Mouse (Mus musculus) liver, embryonic 15.5 days (tissue): Measurements from ENCODE around the gene Pank4. TPM values are rescaled to one million over a fixed set of nuclear protein-coding genes. Genes with fewer than 3 reads are reported as not detected.

Experiments used
- ATAC-seq: fragments of 200-750 bp; cut with Nextera tagmentation; 2 replicates; pipeline ENCODE4 v1.8.0; 2017; ENCODE audit warnings: moderate number of reproducible peaks, mild to moderate bottlenecking, moderate library complexity; ENCODE audit not compliant: insufficient read depth
- H3K27ac ChIP-seq: fragments of 300-500 bp; sonication (generic); replicated peaks from 2 replicates; pipeline ENCODE4 v1.5.1; 2015; ENCODE audit warnings: mild to moderate bottlenecking, inconsistent platforms
- H3K27me3 ChIP-seq: fragments of 300-500 bp; sonication (generic); 2 replicates; pipeline ENCODE4 v1.6.1; 2015; ENCODE audit warnings: mild to moderate bottlenecking, inconsistent platforms
- H3K36me3 ChIP-seq: fragments of 300-500 bp; sonication (generic); replicated peaks from 2 replicates; pipeline ENCODE4 v1.6.1; 2015; ENCODE audit warnings: moderate library complexity, mild to moderate bottlenecking, inconsistent platforms
- H3K4me1 ChIP-seq: fragments of 300-500 bp; sonication (generic); replicated peaks from 2 replicates; pipeline ENCODE4 v1.6.1; 2015; ENCODE audit warnings: inconsistent platforms
- H3K4me2 ChIP-seq: fragments of 300-500 bp; sonication (generic); 2 replicates; pipeline ENCODE4 v1.6.1; 2015; ENCODE audit warnings: moderate library complexity, mild to moderate bottlenecking, inconsistent platforms
- H3K4me3 ChIP-seq: fragments of 300-500 bp; sonication (generic); replicated peaks from 2 replicates; pipeline ENCODE4 v1.5.1; 2015; ENCODE audit warnings: mild to moderate bottlenecking, inconsistent platforms
- H3K9ac ChIP-seq: fragments of 300-500 bp; sonication (generic); 2 replicates; pipeline ENCODE4 v1.6.1; 2015; ENCODE audit warnings: moderate library complexity, mild to moderate bottlenecking, inconsistent platforms
- H3K9me3 ChIP-seq: fragments of 300-500 bp; sonication (generic); replicated peaks from 2 replicates; pipeline ENCODE4 v1.6.1; 2016; ENCODE audit warnings: inconsistent platforms
- WGBS: fragments of 180-500 bp; shearing (Covaris S2); methylation state at CpG from one replicate; pipeline ENCODE4 v1.1.7; 2015; ENCODE audit warnings: mixed read lengths; ENCODE audit not compliant: insufficient replicate concordance; 5-methylcytosine and 5-hydroxymethylcytosine counted together
- polyA plus RNA-seq: library from polyadenylated mRNA; unstranded; fragments of >200 nt; fragmentation: Nextera tagmentation; extraction: Ambion mirVana; gene quantifications from 2 replicates; pipeline ENCODE4 v1.2.1, GENCODE M21; 2015

Gene Pank4
- polyA plus RNA-seq, 1 experiment from 2014 or later, result 21.7 TPM

DNA sequence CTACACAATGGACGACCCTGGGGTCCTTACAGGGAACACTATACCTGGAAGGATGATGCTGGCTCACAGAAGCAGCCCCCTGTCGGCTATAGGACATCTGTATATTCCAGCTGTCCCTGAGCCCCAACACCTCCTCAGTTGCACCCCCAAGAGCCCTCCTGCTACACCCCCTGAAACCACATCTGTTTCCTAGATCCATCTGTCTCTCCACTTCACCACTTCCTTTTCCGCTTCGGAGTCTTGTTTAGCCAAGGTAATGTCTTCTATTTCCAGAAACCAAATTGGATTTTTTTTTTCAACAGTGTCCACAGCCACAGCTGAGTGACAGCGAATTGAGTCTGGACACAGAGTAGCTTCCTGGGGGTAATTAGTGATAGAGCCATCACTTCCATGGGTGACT lies 35.5 kb downstream of the Pank4 start:
- no peak for ATAC-seq

DNA sequence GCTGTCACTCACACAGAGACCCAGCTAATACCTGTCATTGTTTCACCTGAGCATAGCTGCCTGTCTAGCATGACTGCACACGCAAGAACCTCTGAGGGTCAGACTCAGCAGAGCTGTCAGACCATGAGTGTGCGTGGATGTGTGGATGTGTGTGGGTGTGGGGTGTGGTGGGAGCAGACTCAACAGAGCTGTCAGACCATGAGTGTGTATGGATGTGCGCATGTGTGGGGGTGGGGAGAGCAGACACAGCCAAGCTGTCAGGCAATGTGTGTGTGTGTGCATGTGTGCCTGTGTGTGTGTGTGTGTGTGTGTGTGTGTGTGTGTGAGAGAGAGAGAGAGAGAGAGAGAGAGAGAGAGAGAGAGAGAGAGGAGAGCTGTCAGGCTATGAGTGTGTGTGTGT lies 41.4 kb downstream of the Pank4 start:
- H3K36me3 ChIP-seq, result no peaks in the 10 kb centered on the region
- H3K27me3 ChIP-seq, result no peaks in the 10 kb centered on the region; the same call in 1 of the 2 replicates
- no peak overlapping the region for H3K4me2 ChIP-seq
- 74% methylated on average over 3 of the region's 3 CpGs for WGBS
- no peak for ATAC-seq
- no peaks in the 10 kb centered on the region for H3K4me1 ChIP-seq
- no peaks in the 10 kb centered on the region for H3K9me3 ChIP-seq
- H3K27ac ChIP-seq, result no peak overlapping the region
- H3K4me3 ChIP-seq, result no peak overlapping the region
- H3K9ac ChIP-seq, result no peak overlapping the region

More for the DNA sequence above, 35.5 kb downstream of the Pank4 start:
- no peaks in the 10 kb centered on the region for H3K36me3 ChIP-seq
- no peaks in the 10 kb centered on the region for H3K4me1 ChIP-seq
- no peak overlapping the region for H3K4me2 ChIP-seq
- no peak overlapping the region for H3K9ac ChIP-seq
- 34% methylated on average over 5 of the region's 5 CpGs for WGBS
- H3K27ac ChIP-seq, result no peak overlapping the region
- H3K4me3 ChIP-seq, result no peak overlapping the region
- no peaks in the 10 kb centered on the region for H3K9me3 ChIP-seq
- H3K27me3 ChIP-seq, result no peaks in the 10 kb centered on the region; the same call in 1 of the 2 replicates

DNA sequence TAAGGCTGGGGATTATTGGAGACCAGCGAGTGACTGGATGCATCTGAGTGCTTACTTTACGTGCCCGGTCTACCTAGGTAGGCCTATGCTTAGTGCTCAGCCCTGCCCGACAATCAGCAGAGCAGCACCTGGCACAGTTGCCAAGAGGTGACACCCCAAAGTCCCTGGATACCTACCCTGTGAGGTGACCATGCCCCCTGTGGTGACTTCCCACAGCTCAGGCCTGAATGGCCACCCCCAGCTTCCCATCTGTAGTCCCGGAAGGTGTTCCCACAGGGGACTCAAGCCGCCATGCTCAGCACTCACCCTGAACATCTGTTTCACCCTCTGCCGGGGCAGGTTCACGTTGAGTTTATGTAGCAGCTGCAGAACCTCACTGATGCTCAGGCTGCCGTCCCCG lies 42.4 kb downstream of the Pank4 start:
- Histone ChIP-seq H3K4me3 (no peak overlapping the region), H3K4me2 (no peak overlapping the region), H3K36me3 (no peaks in the 10 kb centered on the region), H3K27me3 (no peaks in the 10 kb centered on the region; the same call in 1 of the 2 replicates), H3K9ac (no peak overlapping the region), H3K4me1 (no peaks in the 10 kb centered on the region), H3K27ac (no peak overlapping the region), H3K9me3 (no peaks in the 10 kb centered on the region)
- 51% methylated on average over 10 of the region's 10 CpGs for WGBS
- no peak for ATAC-seq

DNA sequence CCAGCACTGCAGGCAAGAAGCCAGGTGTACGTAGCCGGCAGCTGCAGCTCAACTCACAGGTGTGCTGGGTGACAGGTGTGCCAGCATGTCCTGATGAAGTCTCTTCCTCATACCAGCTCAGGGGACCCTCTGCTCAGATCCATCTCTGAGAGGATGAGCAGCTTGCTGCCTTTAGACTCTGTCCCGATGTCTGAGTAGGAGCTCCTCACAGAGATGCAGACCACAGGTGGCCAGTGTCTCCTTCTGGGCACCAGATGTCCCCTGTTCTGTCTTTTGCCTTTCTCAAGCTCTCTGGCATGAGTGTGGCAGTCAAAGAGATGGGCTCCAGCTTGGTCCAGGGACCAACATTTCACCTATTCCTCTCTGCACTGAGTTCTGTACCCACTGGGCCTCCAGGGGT lies 43.7 kb downstream of the Pank4 start:
- WGBS, result 69% methylated on average over 3 of the region's 3 CpGs
- Histone ChIP-seq H3K9ac (no peak overlapping the region), H3K4me2 (no peak overlapping the region), H3K4me1 (no peaks in the 10 kb centered on the region), H3K27me3 (no peaks in the 10 kb centered on the region), H3K27ac (no peak overlapping the region), H3K9me3 (no peaks in the 10 kb centered on the region), H3K36me3 (no peaks in the 10 kb centered on the region), H3K4me3 (no peak overlapping the region)
- no peak for ATAC-seq

DNA sequence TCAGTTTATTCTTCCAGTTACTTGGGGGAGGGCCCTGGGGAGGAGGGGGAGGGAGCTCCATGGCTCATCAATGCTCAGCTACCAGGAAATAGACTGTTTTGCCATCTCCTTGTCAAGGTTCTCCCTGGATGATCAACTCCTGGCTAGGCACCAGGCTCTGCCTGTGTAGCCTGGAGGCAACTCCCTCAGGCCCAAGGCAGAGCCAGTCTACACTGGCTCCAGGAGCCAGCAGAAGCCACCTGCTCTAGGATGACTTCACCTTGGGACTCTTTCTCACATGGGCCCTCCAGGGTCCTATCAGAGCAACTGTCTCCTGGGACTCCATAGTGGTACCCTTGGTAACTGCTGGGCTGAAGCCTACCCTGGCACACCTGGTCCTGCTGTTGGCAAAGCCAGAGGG lies 44.2 kb downstream of the Pank4 start:
- Histone ChIP-seq H3K27ac (no peak overlapping the region), H3K4me2 (no peak overlapping the region)
- no peak for ATAC-seq

DNA sequence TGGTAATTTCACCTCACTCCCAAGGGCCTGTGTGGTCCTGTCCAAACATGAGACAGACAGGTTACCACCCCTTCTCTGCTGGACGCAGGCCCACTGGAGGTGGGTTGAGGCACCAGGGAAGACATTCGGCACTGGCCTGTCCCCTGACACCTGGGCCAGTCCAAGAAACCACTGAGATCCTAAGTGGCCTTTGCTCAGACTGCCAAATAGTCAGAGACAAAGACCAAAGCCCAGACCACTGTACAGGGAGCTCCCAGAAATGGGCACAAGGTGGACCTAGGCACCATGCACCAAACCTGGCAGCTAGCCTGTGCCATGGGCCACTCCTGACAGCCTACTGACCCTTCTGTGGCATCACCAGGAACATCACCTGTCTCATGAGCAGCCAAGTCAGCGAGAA lies 45.3 kb downstream of the Pank4 start:
- H3K4me3 ChIP-seq, result no peak overlapping the region
- no peak for ATAC-seq
- H3K9me3 ChIP-seq, result no peaks in the 10 kb centered on the region
- no peak overlapping the region for H3K4me2 ChIP-seq
- H3K27me3 ChIP-seq, result peaks cover 8% of the 10 kb centered on the region; the same call in 1 of the 2 replicates
- no peaks in the 10 kb centered on the region for H3K36me3 ChIP-seq
- H3K9ac ChIP-seq, result no peak overlapping the region
- no peak overlapping the region for H3K27ac ChIP-seq
- WGBS, result 54% methylated on average over 3 of the region's 3 CpGs
- H3K4me1 ChIP-seq, result no peaks in the 10 kb centered on the region

More for the DNA sequence above, 44.2 kb downstream of the Pank4 start:
- Histone ChIP-seq H3K36me3 (no peaks in the 10 kb centered on the region), H3K4me3 (no peak overlapping the region), H3K4me1 (no peaks in the 10 kb centered on the region), H3K9me3 (no peaks in the 10 kb centered on the region), H3K27me3 (0 out of 2 replicates have a peak, but pooled peaks cover 1% of the 10 kb centered on the region), H3K9ac (no peak overlapping the region)

DNA sequence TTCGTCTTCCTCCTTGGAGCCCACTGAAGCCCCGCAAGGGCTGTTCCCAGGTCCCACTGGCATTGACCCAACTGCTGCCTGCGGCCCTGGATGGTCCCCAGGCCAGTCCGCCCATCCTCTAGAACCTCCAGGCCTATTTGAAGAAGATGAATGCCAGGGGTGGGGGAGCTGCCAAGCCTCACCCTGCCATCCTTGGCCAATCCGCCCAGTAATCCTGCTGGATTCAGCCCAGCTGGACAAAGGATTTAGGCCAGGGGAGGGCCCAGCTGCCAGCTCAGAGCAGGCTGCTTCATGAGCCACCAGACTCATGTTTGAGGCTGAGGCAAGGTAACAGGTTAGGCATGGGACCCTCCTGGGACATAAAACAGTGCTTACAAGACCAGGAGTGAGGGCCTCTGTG lies 46.9 kb downstream of the Pank4 start:
- Histone ChIP-seq H3K27ac (no peak overlapping the region), H3K4me1 (no peaks in the 10 kb centered on the region), H3K4me3 (no peak overlapping the region), H3K4me2 (no peak overlapping the region), H3K9me3 (no peaks in the 10 kb centered on the region), H3K27me3 (peaks cover 8% of the 10 kb centered on the region; the same call in 1 of the 2 replicates), H3K36me3 (no peaks in the 10 kb centered on the region), H3K9ac (no peak overlapping the region)
- 58% methylated on average over 5 of the region's 5 CpGs for WGBS
- ATAC-seq, result no peak

DNA sequence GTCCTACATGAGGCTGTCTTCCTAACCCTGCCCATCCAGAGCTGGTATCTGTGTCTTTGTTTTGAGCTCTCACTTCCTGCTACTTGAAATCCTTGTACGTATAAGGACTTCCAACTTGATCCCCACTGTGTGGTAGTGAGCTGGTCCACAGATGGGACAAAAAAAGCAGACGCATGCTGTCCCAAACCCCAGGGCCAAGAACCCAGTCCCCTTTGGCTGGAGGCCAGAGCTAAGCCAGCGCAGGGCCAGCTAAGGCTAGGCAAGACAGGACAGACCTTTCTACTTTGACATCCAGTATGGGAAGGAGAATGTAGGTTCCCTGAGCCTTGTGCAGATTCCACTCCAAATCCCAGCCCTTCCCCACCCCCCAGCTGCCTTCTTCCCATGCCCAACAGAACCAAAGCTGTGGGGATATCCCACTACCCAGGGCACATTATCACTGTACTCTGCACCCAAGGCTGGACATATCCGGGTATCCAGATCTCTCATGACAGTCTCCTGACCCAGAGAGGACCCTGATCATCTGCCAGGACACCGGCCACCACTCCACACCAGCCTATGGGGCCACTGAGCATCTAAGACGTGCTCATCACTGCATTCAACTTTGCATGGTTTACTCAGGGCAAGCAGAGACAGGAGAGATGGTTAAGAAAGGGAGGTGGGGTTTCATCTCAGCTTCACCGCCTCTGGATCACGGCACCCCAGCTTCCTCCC lies 47.5 kb downstream of the Pank4 start:
- Histone ChIP-seq H3K4me1 (no peaks in the 10 kb centered on the region), H3K4me3 (no peak overlapping the region), H3K9me3 (no peaks in the 10 kb centered on the region), H3K9ac (no peak overlapping the region), H3K36me3 (no peaks in the 10 kb centered on the region), H3K27me3 (peaks cover 8% of the 10 kb centered on the region; the same call in 1 of the 2 replicates), H3K27ac (no peak overlapping the region), H3K4me2 (no peak overlapping the region)
- no peak for ATAC-seq
- WGBS, result 60% methylated on average over 8 of the region's 8 CpGs

DNA sequence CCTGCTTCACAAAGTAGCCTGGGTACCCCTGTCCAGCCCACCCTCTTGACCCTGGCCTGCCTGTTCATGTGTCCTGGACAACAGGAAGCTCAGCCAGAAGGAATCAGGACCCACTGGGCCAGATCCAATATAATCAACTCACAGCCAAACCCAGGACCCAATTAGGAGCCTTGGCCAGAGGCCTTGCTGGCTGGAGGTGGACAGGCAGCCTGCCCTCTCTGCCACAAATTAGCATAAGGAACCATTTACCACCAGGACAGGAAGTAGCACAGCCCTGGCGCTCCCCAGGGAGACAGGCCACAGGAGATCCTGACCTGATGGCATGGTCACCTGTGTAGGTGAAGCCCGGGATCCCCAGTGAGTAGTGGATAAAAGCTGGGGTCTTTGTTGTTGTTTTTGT lies 48.2 kb downstream of the Pank4 start:
- no peaks in the 10 kb centered on the region for H3K36me3 ChIP-seq
- H3K9ac ChIP-seq, result no peak overlapping the region
- peaks cover 8% of the 10 kb centered on the region; the same call in 1 of the 2 replicates for H3K27me3 ChIP-seq
- no peak overlapping the region for H3K27ac ChIP-seq
- no peak for ATAC-seq
- 33% methylated on average over 2 of the region's 2 CpGs for WGBS
- H3K4me2 ChIP-seq, result no peak overlapping the region
- no peaks in the 10 kb centered on the region for H3K9me3 ChIP-seq
- no peak overlapping the region for H3K4me3 ChIP-seq
- no peaks in the 10 kb centered on the region for H3K4me1 ChIP-seq

DNA sequence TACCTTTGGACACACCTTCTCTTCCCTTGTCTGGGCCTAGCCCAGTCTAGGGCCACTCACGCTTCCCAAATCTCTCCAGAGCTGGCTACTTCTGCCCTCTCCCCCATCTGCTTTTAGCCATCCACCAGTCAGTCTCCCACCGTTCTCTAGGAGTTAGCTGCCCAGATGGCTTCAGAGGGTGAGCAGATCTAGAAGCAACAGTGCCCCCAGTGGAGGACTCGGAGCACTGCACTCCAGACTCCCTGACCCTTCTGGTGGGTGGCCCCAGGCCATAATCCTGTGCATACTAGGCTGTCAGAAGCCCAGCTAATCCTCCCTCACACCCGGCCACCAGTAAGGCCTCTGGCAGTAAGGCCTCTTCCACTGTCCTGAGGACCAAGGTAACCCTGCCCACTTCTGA lies 48.9 kb downstream of the Pank4 start:
- no peaks in the 10 kb centered on the region for H3K36me3 ChIP-seq
- no peaks in the 10 kb centered on the region for H3K9me3 ChIP-seq
- no peak for ATAC-seq
- WGBS, result 3% methylated on average over 4 of the region's 4 CpGs
- H3K4me1 ChIP-seq, result no peaks in the 10 kb centered on the region
- no peak overlapping the region for H3K27ac ChIP-seq
- H3K4me3 ChIP-seq, result no peak overlapping the region
- no peak overlapping the region for H3K9ac ChIP-seq
- H3K4me2 ChIP-seq, result no peak overlapping the region
- H3K27me3 ChIP-seq, result peaks cover 8% of the 10 kb centered on the region; the same call in 1 of the 2 replicates

DNA sequence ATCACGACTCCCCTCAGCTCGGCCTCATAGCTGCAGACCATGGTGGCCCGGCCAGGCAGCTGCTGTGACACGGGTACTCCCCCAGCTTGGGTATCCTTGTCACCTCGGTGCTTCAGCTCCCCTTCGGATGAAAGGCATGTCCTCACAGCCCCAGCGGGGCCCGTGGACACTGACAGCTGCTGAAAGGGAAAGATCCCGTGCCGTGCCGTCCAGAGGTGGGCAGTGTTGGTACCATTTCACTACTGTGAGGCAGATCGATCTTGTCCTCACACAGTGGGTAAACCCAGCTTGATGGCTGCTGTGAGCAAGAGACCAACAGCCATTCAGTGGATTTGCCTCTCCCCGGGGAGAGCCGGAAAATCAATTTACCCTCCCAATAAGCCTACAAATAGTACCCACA lies 50.3 kb downstream of the Pank4 start:
- Histone ChIP-seq H3K4me3 (no peak overlapping the region), H3K27ac (no peak overlapping the region), H3K9me3 (no peaks in the 10 kb centered on the region), H3K4me1 (0 out of 2 replicates have a peak, but pooled peaks cover 3% of the 10 kb centered on the region), H3K36me3 (no peaks in the 10 kb centered on the region), H3K9ac (no peak overlapping the region), H3K4me2 (no peak overlapping the region), H3K27me3 (peaks cover 13% of the 10 kb centered on the region)
- WGBS, result 62% methylated on average over 14 of the region's 14 CpGs
- no peak for ATAC-seq

DNA sequence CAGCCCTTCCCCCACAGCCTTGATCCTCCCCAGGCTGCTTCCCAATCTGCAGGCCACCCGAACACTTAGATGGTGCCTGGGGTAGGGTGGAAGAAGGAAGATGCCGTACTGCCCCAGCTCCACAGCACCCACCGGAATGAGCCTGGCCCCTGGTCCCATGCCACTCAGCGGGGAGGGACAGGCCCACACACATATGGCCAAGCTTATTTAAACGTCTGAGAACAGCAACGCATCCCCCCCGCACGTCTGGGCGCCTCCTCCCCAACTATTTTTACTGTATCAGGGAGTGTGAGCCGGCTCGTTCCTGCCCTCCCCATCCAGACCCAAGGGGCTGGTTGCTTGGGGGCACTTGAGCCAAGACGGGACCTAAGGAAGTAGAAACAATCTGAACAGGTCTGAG lies 50.9 kb downstream of the Pank4 start:
- H3K4me3 ChIP-seq, result no peak overlapping the region
- no peak overlapping the region for H3K4me2 ChIP-seq
- H3K9me3 ChIP-seq, result no peaks in the 10 kb centered on the region
- H3K36me3 ChIP-seq, result no peaks in the 10 kb centered on the region
- H3K27ac ChIP-seq, result no peak overlapping the region
- H3K4me1 ChIP-seq, result 0 out of 2 replicates have a peak, but pooled peaks cover 3% of the 10 kb centered on the region
- peaks cover 17% of the 10 kb centered on the region for H3K27me3 ChIP-seq
- no peak overlapping the region for H3K9ac ChIP-seq
- 56% methylated on average over 12 of the region's 12 CpGs for WGBS
- no peak for ATAC-seq
